Mouse (Mus musculus) ES-Bruce4 (cell line): ENCODE data around the gene Dab1.

ENCODE experiments used
- CTCF ChIP-seq: IDR thresholded peaks from one replicate; pipeline ENCODE4 v1.8.1; 2011; ENCODE audit warnings: low read depth, low read length
- EP300 ChIP-seq: IDR thresholded peaks from 2 replicates; pipeline ENCODE4 v1.6.1; 2011; ENCODE audit warnings: low read depth, low read length; ENCODE audit not compliant: insufficient read depth
- POLR2A ChIP-seq: IDR thresholded peaks from one replicate; pipeline ENCODE4 v1.8.1; 2011; ENCODE audit warnings: low read length; ENCODE audit not compliant: insufficient read depth

- no peak for TF ChIP-seq CTCF
- TF ChIP-seq POLR2A: no peak
- TF ChIP-seq EP300: no peak
These were observed 816.6 kb downstream of the Dab1 start for GRCm38 (mm10) chr4:104435736-104436135.
